In genomic region chr1:30789689-30790088, GRCm38 (mm10) we compare ENCODE assay signal across 26 mouse cellular contexts.
"Had no signal": no experiment of that assay in that cellular context is flagged by ENCODE, and none has a peak within 500 bp of the region (broad histone marks: within the 10 kb centered on the region; RNA-seq: fewer than 3 reads in every experiment).

No protein-coding gene starts in this region.

- H3K9ac ChIP-seq: embryonic facial prominence, embryonic 12.5 days; embryonic facial prominence, embryonic 13.5 days; embryonic facial prominence, embryonic 15.5 days; forebrain, embryonic 12.5 days; forebrain, postnatal 0 days; heart, embryonic 12.5 days; heart, embryonic 13.5 days had no signal

- H3K9me3 ChIP-seq: embryonic facial prominence, embryonic 10.5 days; embryonic facial prominence, embryonic 12.5 days; embryonic facial prominence, embryonic 13.5 days; embryonic facial prominence, embryonic 15.5 days; forebrain, embryonic 10.5 days; forebrain, embryonic 12.5 days had no signal

- H3K4me1 ChIP-seq: embryonic facial prominence, embryonic 10.5 days; embryonic facial prominence, embryonic 12.5 days; embryonic facial prominence, embryonic 15.5 days; forebrain, embryonic 10.5 days; forebrain, embryonic 12.5 days had no signal

- H3K27ac ChIP-seq: embryonic facial prominence, embryonic 10.5 days; embryonic facial prominence, embryonic 12.5 days; embryonic facial prominence, embryonic 13.5 days; embryonic facial prominence, embryonic 15.5 days; forebrain, embryonic 10.5 days; forebrain, embryonic 12.5 days; gastrocnemius, adult 2 months; heart, adult 2 months; heart, embryonic 13.5 days had no signal

- H3K36me3 ChIP-seq: embryonic facial prominence, embryonic 10.5 days; embryonic facial prominence, embryonic 12.5 days; embryonic facial prominence, embryonic 13.5 days; embryonic facial prominence, embryonic 15.5 days; forebrain, embryonic 10.5 days; forebrain, embryonic 12.5 days; heart, embryonic 12.5 days; heart, embryonic 13.5 days had no signal

- H3K27me3 ChIP-seq: embryonic facial prominence, embryonic 12.5 days; embryonic facial prominence, embryonic 13.5 days; embryonic facial prominence, embryonic 15.5 days; forebrain, embryonic 12.5 days; heart, embryonic 12.5 days; heart, embryonic 13.5 days had no signal

- H3K4me2 ChIP-seq: embryonic facial prominence, embryonic 12.5 days; embryonic facial prominence, embryonic 13.5 days; embryonic facial prominence, embryonic 15.5 days; forebrain, embryonic 12.5 days; heart, embryonic 11.5 days; heart, embryonic 12.5 days; heart, embryonic 13.5 days had no signal

- H3K4me3 ChIP-seq: embryonic facial prominence, embryonic 10.5 days; embryonic facial prominence, embryonic 12.5 days; embryonic facial prominence, embryonic 13.5 days; embryonic facial prominence, embryonic 15.5 days; erythroblast, embryonic 14.5 days; forebrain, embryonic 10.5 days; forebrain, embryonic 12.5 days; gastrocnemius, adult 2 months; heart, adult 2 months; heart, embryonic 12.5 days; heart, embryonic 13.5 days had no signal

- DNase-seq: cerebellum, adult 18-20 months; cerebellum, adult 2 months; cerebellum, adult 8-10 months; cerebellum, adult 9-10 months; cerebellum, adult 9-11 months; cerebellum, postnatal 25 days; cerebellum, postnatal 36 days; embryo, embryonic 11 days; gastrocnemius, adult 2 months; gastrocnemius, postnatal 10 days; gastrocnemius, postnatal 14 days; gastrocnemius, postnatal 25 days; gastrocnemius, postnatal 36 days; heart, adult 18-20 months; heart, adult 2 months had no signal
